Mouse (Mus musculus) lung, embryonic 14.5 days (tissue): ENCODE data around the gene Fcamr. TPM values are rescaled to one million over a fixed set of nuclear protein-coding genes. Genes with fewer than 3 reads are reported as not detected.

Experiments
- ATAC-seq: fragments of 200-750 bp; cut with Nextera tagmentation; 2 replicates; pipeline ENCODE4 v1.8.0; 2017; ENCODE audit warnings: mild to moderate bottlenecking, moderate TSS enrichment, moderate library complexity; ENCODE audit not compliant: insufficient read depth
- DNase-seq: peaks from one replicate; pipeline ENCODE4 v3.0.0-alpha.2; 2015
- H3K27ac ChIP-seq: fragments of 300-500 bp; sonication (generic); 2 replicates; pipeline ENCODE4 v1.5.1; 2014; ENCODE audit warnings: low read depth, mild to moderate bottlenecking, moderate library complexity
- H3K27me3 ChIP-seq: fragments of 300-500 bp; sonication (generic); 2 replicates; pipeline ENCODE4 v1.6.1; 2014; ENCODE audit warnings: low read length, control low read depth; ENCODE audit not compliant: insufficient read depth
- H3K36me3 ChIP-seq: fragments of 300-500 bp; sonication (generic); 2 replicates; pipeline ENCODE4 v1.6.1; 2014; ENCODE audit warnings: control low read depth; ENCODE audit not compliant: insufficient read depth
- H3K4me1 ChIP-seq: fragments of 300-500 bp; sonication (generic); 2 replicates; pipeline ENCODE4 v1.6.1; 2014; ENCODE audit warnings: antibody characterized with exemption, control low read depth; ENCODE audit not compliant: insufficient read depth
- H3K4me2 ChIP-seq: fragments of 300-500 bp; sonication (generic); 2 replicates; pipeline ENCODE4 v1.6.1; 2014; ENCODE audit warnings: mild to moderate bottlenecking
- H3K4me3 ChIP-seq: fragments of 300-500 bp; sonication (generic); 2 replicates; pipeline ENCODE4 v1.5.1; 2014; ENCODE audit warnings: low read depth, low read length
- H3K9ac ChIP-seq: fragments of 300-500 bp; sonication (generic); 2 replicates; pipeline ENCODE4 v1.6.1; 2014
- H3K9me3 ChIP-seq: fragments of 300-500 bp; sonication (generic); 2 replicates; pipeline ENCODE4 v1.6.1; 2016; ENCODE audit warnings: low read depth, low read length, control low read depth
- CTCF ChIP-seq: IDR thresholded peaks from 2 replicates; pipeline ENCODE4 v1.5.1; 2016; ENCODE audit warnings: antibody characterized with exemption, low read depth
- WGBS: fragments of 180-500 bp; shearing (Covaris S2); extraction: QIAGEN DNeasy Blood & Tissue Kit; methylation state at CpG from one replicate; pipeline ENCODE4 v1.1.7; 2014; 5-methylcytosine and 5-hydroxymethylcytosine counted together
- polyA plus RNA-seq: library from polyadenylated mRNA; unstranded; fragments of >200 nt; fragmentation: Nextera tagmentation; extraction: Ambion mirVana; gene quantifications from 2 replicates; pipeline ENCODE4 v1.2.1, GENCODE M21; 2014

The Fcamr gene
- polyA plus RNA-seq, 1 experiment from 2014 or later = not detected

- H3K4me3 ChIP-seq = no peak overlapping the region
- no peak overlapping the region for H3K27ac ChIP-seq
- 50% methylated on average over 9 of the region's 9 CpGs for WGBS
- DNase-seq (no peak), ATAC-seq (no peak)
- H3K36me3 ChIP-seq = no peaks in the 10 kb centered on the region
- no peaks in the 10 kb centered on the region for H3K9me3 ChIP-seq
- no peaks in the 10 kb centered on the region for H3K4me1 ChIP-seq
- no peak overlapping the region for H3K9ac ChIP-seq
- TF ChIP-seq CTCF = no peak
- H3K27me3 ChIP-seq = no peaks in the 10 kb centered on the region
- no peak overlapping the region for H3K4me2 ChIP-seq
Observed at GRCm38 (mm10) chr1:130821911-130822625, 21.4 kb downstream of the Fcamr start.

GRCm38 (mm10) chr1:130826448-130826847 lies 25.7 kb downstream of the Fcamr start, which contains the start of gene Pigr:
Pigr (plus strand) TSS chr1:130826684.
- Histone ChIP-seq H3K4me3 (no peak within 1 kb of the TSS), H3K27me3 (no peaks in the 10 kb centered on the region), H3K9me3 (no peaks in the 10 kb centered on the region), H3K4me2 (no peak within 1 kb of the TSS), H3K4me1 (no peaks in the 10 kb centered on the region), H3K9ac (no peak within 1 kb of the TSS), H3K36me3 (no peaks in the 10 kb centered on the region), H3K27ac (no peak within 1 kb of the TSS)
- TF ChIP-seq CTCF = no peak
- ATAC-seq (no peak), DNase-seq (no peak)
- WGBS = 84% methylated on average over 5 of the region's 5 CpGs

- no peak for ATAC-seq
- no peak for TF ChIP-seq CTCF
- Histone ChIP-seq H3K4me2 (no peak overlapping the region), H3K4me1 (no peaks in the 10 kb centered on the region), H3K9ac (no peak overlapping the region), H3K27ac (no peak overlapping the region), H3K4me3 (no peak overlapping the region), H3K36me3 (no peaks in the 10 kb centered on the region), H3K9me3 (no peaks in the 10 kb centered on the region), H3K27me3 (no peaks in the 10 kb centered on the region)
- DNase-seq = no peak
- 63% methylated on average over 4 of the region's 4 CpGs for WGBS
Observed at GRCm38 (mm10) chr1:130828656-130829055, 28.0 kb downstream of the Fcamr start.

- 62% methylated on average over 8 of the region's 8 CpGs for WGBS
- H3K9ac ChIP-seq = no peak overlapping the region
- no peaks in the 10 kb centered on the region for H3K4me1 ChIP-seq
- no peaks in the 10 kb centered on the region for H3K36me3 ChIP-seq
- H3K9me3 ChIP-seq = no peaks in the 10 kb centered on the region
- DNase-seq (no peak), ATAC-seq (no peak)
- TF ChIP-seq CTCF = no peak
- H3K4me2 ChIP-seq = no peak overlapping the region
- no peaks in the 10 kb centered on the region for H3K27me3 ChIP-seq
- H3K27ac ChIP-seq = no peak overlapping the region
- no peak overlapping the region for H3K4me3 ChIP-seq
Observed at GRCm38 (mm10) chr1:130829906-130830830, 29.5 kb downstream of the Fcamr start.

GRCm38 (mm10) chr1:130832230-130833149 lies 31.8 kb downstream of the Fcamr start:
- Histone ChIP-seq H3K27me3 (no peaks in the 10 kb centered on the region), H3K27ac (no peak overlapping the region), H3K9me3 (no peaks in the 10 kb centered on the region), H3K36me3 (no peaks in the 10 kb centered on the region), H3K9ac (no peak overlapping the region), H3K4me1 (no peaks in the 10 kb centered on the region), H3K4me2 (no peak overlapping the region), H3K4me3 (no peak overlapping the region)
- no peak for DNase-seq
- no peak for ATAC-seq
- no peak for TF ChIP-seq CTCF
- WGBS = 75% methylated on average over 5 of the region's 5 CpGs

GRCm38 (mm10) chr1:130835161-130835936 lies 34.6 kb downstream of the Fcamr start:
- Histone ChIP-seq H3K4me1 (0 out of 2 replicates have a peak, but pooled peaks cover 3% of the 10 kb centered on the region), H3K9me3 (no peaks in the 10 kb centered on the region), H3K9ac (no peak overlapping the region), H3K27ac (no peak overlapping the region), H3K36me3 (no peaks in the 10 kb centered on the region), H3K27me3 (no peaks in the 10 kb centered on the region), H3K4me3 (no peak overlapping the region), H3K4me2 (no peak overlapping the region)
- TF ChIP-seq CTCF = no peak
- DNase-seq = no peak
- WGBS = 78% methylated on average over 6 of the region's 6 CpGs
- ATAC-seq = no peak
